Mouse (Mus musculus) mature B cell (primary cell): Measurements from ENCODE around the gene Ankrd13b.
"Not testable (repeated sequence)": the region's sequence is repeated elsewhere in the genome, so short reads cannot be mapped to it uniquely, and the experiment has no call there.

ENCODE experiments used
- in situ Hi-C: fragments of 300-500 bp; cut with MboI; formaldehyde crosslinking; loops from 2 replicates; pipeline ENCODE4 v1.14.3; 2019

Ankrd13b gene

GRCm38 (mm10) chr11:77489591-77490235, at the start of gene Ankrd13b:
Ankrd13b (minus strand) TSS chr11:77489678.
- in situ Hi-C loops: no loop called here

DNA sequence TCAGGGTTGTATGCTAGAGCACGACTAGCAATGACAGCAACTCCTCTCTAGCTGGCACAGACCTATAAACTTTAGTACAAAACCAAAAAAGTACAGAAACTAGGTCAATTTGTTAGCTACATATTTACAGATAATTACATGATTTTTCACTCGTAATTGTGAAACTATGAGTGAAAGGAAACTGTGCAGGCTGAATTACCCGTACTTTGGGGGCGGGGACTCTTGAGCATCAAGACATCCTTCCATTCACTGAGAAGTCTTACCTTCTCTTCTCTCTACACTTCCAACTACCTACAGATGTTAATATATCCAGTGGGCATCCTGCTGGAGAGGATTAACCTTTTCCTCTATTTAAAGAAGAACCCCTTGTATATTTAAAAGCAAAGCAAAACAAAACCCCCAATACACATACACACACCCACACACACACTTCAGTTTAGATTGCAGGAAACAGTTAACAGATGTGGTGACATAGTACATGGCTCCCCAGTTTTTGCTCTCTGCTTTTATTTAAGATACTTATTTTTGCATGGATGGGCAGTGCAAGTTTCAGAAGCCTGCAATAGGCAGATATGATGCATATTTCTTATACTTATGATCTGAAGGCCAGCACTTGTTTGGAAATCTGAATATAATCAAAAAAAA, 42.8 kb upstream of the Ankrd13b start:
- in situ Hi-C loops: no loop called here

DNA sequence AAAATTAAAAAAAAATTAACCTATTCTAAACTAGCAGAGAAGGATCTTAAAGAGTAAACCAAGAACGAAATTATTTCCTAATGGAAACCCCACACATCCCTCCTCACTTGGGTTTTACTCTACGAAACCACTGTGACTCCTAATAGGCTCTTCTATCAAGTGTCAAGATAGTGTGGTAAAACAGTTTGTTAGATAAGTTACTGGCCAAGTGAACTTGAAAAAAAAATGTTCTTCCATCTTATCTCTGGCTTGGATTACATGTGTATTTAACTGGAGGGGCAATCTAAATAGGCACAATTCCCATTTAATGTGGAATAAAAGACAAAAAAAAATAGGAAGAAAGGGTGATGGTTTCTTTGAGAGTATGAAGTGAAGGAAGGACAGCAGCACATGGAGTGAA, 41.4 kb upstream of the Ankrd13b start:
- in situ Hi-C loops: no loop called here

DNA sequence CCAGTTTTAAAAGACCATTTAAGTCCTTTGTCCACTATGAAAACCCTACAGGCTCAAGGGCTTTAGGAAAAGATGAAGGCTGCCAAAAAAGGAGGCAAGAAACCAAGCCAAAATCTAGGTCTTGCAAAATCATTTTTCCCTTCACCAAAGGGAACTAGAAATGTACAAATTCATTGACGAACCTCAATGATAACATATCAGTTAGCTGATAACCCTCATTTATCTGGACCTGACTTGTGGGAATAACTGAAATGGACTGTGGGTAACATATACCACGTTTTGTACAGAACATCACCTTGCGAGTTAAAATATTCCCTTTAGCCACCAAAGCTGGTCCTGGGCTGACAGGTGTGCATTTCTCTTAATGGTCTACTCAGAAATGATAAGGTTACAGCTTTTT, 40.2 kb upstream of the Ankrd13b start:
- in situ Hi-C loops: no loop called here

DNA sequence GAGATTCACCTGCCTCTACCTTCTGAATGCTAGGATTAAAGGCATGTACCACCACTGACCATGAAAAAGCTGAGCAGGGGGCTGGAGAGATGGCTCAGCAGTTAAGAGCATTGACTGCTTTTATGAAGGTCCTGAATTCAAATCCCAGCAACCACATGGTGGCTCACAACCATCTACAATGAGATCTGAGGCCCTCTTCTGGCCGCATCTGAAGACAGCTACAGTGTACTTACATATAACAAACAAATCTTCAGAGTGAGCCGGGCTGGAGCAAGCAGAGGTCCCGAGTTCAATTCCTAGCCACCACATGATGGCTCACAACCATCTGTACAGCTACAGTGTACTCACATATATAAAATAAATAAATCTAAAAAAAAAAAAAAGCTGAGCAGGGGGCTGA, 38.9 kb upstream of the Ankrd13b start:
- in situ Hi-C loops: not testable (repeated sequence)

- in situ Hi-C loops: no loop called here
Measured at GRCm38 (mm10) chr11:77525804-77526486, 36.5 kb upstream of the Ankrd13b start.

- in situ Hi-C loops: no loop called here
Measured at GRCm38 (mm10) chr11:77520601-77521529, 31.4 kb upstream of the Ankrd13b start.

GRCm38 (mm10) chr11:77519043-77519442, 29.6 kb upstream of the Ankrd13b start, which contains the start of gene Gm10392:
Gm10392 (minus strand) TSS chr11:77519198.
- in situ Hi-C loops: no loop called here

DNA sequence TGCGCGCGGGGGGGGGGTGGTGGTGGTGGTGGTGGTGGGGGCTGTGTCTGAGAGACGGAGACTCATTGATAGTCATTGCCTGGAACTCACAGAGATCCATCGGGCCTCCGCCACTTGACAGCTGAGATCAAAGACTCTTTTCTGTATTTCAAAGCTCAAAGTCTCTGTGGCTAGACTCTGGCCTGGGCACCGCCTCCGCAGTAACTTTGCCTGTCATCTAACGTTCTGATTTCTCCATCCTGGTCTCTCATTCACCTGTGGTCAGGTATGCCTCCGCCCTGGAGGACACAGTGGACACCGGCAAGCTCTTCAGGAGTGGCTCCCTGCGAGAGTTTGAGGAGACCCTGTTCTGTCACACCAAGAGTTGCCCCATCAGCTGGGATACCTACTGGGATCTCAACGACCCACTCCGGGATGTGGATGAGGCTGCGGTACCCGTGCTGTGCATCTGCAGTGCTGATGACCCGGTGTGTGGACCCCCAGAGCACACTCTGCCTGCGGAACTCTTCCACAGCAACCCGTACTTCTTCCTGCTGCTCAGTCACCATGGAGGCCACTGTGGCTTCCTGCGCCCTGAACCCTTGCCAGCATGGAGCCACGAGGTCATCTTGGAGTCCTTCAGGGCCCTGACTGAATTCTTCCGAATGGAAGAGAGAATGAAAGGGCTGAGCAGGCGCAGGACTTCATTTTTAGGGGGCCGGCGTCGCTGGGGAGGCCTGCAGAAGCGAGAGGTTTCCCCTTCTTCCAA, 28.7 kb upstream of the Ankrd13b start:
- in situ Hi-C loops: no loop called here

- in situ Hi-C loops: no loop called here
Measured at GRCm38 (mm10) chr11:77516553-77517425, 27.3 kb upstream of the Ankrd13b start.

DNA sequence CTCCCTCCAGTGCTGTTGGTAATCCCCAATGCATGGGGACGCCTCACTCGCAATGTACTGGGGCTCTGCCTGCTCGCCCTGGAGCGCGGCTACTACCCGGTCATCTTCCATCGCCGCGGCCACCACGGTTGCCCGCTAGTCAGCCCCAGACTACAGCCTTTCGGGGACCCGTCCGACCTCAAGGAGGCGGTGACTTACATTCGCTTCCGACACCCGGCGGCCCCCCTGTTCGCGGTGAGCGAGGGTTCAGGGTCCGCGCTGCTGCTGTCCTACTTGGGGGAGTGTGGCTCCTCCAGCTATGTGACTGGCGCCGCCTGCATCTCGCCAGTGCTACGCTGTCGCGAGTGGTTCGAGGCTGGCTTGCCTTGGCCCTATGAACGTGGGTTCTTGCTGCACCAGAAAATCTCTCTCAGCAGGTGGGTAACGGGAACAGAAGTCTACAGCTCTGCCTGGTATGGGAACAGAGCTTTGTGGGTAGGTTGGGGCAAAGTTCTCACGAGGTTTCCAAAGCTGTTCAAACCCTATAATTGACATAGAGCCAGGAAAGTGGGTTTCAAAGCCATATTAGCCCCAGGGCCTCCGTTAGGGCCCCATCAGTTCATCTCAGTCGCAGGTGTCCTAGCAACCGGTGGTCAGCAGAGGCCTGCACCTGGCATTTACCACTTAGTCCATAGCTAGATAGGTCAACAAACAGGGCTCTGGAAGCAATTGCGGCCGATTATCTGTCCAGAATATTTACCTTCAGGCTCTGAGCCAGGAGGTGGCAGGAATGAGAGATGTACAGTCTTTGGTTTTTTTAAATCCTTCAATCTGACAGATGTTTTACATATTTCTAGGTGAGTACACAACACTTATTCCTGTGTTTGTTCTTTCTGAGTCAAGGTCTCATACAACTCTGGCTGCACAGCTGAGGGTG, 26.4 kb upstream of the Ankrd13b start, which contains the start of gene Trp53i13:
TSS of gene Trp53i13 (minus strand) at position 344 of the 916 bp plus-strand sequence.
- in situ Hi-C loops: no loop called here

- in situ Hi-C loops: no loop called here
Measured at GRCm38 (mm10) chr11:77514832-77515636, 25.6 kb upstream of the Ankrd13b start, which contains the start of gene Abhd15. Abhd15 (plus strand) TSS chr11:77515121.

- in situ Hi-C loops: no loop called here
Measured at GRCm38 (mm10) chr11:77514281-77514831, 24.9 kb upstream of the Ankrd13b start.

DNA sequence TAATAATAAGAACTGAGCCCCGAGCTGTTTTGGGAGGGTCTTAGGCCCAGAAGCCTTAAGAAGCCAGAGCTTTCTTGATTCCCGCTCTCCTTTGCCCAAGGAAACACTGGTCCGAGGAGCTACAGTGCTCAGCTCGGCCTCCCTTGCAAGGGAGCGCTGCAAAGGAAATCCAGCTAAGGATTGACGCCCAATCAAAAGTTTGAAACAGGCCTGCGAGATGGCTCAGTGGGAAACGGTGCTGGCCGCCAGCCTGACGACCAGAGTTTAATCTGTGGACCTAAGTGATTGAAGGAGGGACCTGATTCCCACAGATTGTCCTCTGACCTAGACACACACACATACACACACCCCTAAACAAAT, 24.3 kb upstream of the Ankrd13b start:
- in situ Hi-C loops: no loop called here

DNA sequence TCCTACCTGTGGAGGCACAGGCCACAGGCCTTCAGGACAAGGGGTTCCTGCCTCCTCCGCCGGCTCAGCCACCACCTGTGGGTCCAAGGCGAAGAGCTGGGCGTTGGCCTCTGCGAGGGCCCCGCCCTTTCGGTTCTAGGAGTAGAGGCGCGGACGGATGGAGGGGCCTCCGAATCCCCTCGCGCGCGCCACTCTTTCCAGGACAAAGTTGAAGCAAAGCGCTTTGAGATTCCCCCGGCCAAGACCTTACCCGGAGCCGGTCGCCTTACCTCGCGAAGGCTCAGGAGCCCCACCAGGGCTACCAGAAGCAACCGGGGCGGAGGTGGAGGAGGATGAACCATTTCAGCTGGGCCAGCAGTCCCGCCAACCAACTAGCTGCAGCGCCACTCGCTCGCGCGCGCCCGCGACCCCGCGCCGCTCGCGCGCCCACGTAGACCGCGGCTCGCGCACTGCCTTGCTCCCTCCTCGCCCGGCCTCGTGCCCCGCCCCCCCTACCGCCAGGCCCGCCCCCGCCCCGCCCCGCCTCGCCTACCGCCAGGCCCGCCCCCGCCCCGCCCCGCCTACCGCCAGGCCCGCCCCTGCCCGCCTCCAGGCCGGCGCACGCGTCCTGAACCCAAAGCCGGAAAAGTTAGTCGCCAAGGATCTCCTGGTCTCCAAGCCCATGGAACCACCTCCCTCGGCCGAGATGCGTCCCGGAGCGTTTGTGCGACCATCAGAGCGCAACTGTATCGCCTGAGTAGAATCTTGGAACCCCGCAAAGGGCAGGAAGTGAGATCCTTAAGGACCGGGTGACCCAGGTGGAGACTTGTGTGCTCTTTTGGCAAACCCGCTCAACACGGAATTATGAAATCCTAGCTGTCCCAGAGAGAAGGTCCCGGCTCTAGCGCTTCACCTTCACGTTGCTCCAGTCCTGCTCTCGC, 23.7 kb upstream of the Ankrd13b start:
- in situ Hi-C loops: no loop called here

- in situ Hi-C loops: no loop called here
Measured at GRCm38 (mm10) chr11:77511336-77511735, 21.9 kb upstream of the Ankrd13b start.
